Mouse (Mus musculus) liver, embryonic 11.5 days (tissue): Measurements from ENCODE around the gene Defb21. TPM values are rescaled to one million over a fixed set of nuclear protein-coding genes. Genes with fewer than 3 reads are reported as not detected.

Experiments
- ATAC-seq: fragments of 200-750 bp; cut with Nextera tagmentation; replicated peaks from 2 replicates; pipeline ENCODE4 v1.8.0; 2017; ENCODE audit warnings: moderate number of reproducible peaks, mild to moderate bottlenecking, moderate TSS enrichment, moderate library complexity; ENCODE audit not compliant: low FRiP score
- DNase-seq: peaks from one replicate; pipeline ENCODE4 v3.0.0-alpha.2; 2017; ENCODE audit warnings: low spot score
- H3K27ac ChIP-seq: fragments of 300-500 bp; sonication (generic); 2 replicates; pipeline ENCODE4 v1.5.1; 2014; ENCODE audit warnings: mild to moderate bottlenecking, low read depth, low read length, control low read depth
- H3K27me3 ChIP-seq: fragments of 300-500 bp; sonication (generic); replicated peaks from 2 replicates; pipeline ENCODE4 v1.6.1; 2014; ENCODE audit warnings: low read length, mixed read lengths; ENCODE audit not compliant: control insufficient read depth, insufficient read depth
- H3K36me3 ChIP-seq: fragments of 300-500 bp; sonication (generic); 2 replicates; pipeline ENCODE4 v1.6.1; 2014; ENCODE audit warnings: mild to moderate bottlenecking, low read length, moderate library complexity, mixed read lengths; ENCODE audit not compliant: control insufficient read depth, insufficient read depth
- H3K4me1 ChIP-seq: fragments of 300-500 bp; sonication (generic); replicated peaks from 2 replicates; pipeline ENCODE4 v1.6.1; 2014; ENCODE audit warnings: low read length, mixed read lengths; ENCODE audit not compliant: control insufficient read depth, insufficient read depth
- H3K4me2 ChIP-seq: fragments of 300-500 bp; sonication (generic); 2 replicates; pipeline ENCODE4 v1.6.1; 2014; ENCODE audit warnings: mild to moderate bottlenecking, control low read depth, moderate library complexity
- H3K4me3 ChIP-seq: fragments of 300-500 bp; sonication (generic); 2 replicates; pipeline ENCODE4 v1.5.1; 2014; ENCODE audit warnings: low read depth, low read length, control low read depth
- H3K9ac ChIP-seq: fragments of 300-500 bp; sonication (generic); 2 replicates; pipeline ENCODE4 v1.6.1; 2014; ENCODE audit warnings: low read depth, low read length, control low read depth
- H3K9me3 ChIP-seq: fragments of 300-500 bp; sonication (generic); 2 replicates; pipeline ENCODE4 v1.6.1; 2016; ENCODE audit warnings: low read length, inconsistent platforms, mixed read lengths; ENCODE audit not compliant: control insufficient read depth
- WGBS: fragments of 180-500 bp; shearing (Covaris S2); extraction: QIAGEN DNeasy Blood & Tissue Kit; methylation state at CpG from one replicate; pipeline ENCODE4 v1.1.7; 2014; 5-methylcytosine and 5-hydroxymethylcytosine counted together
- polyA plus RNA-seq: library from polyadenylated mRNA; unstranded; fragments of >200 nt; fragmentation: Nextera tagmentation; extraction: Ambion mirVana; gene quantifications from 2 replicates; pipeline ENCODE4 v1.2.1, GENCODE M21; 2014

The Defb21 gene
- polyA plus RNA-seq, 1 experiment from 2014 or later, result not detected

DNA sequence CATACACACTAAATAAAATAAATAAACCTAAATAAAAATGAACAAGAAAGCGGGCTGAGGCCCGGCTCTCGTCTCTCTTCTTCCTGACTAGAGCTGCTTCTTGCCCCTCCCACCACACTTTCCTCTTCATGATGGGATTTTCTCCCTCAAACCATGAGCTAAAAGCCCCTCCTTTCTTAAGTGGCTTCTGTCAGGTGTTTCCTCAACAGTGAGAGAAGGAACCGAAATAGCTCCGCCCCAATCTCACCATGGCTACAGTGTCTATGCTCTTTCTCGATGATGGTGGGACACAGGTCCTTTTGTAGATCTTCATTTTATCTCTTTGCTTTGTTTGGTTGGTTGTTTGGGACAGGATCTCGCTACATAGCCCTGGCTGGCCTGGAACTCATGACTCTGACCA, 15.9 kb upstream of the Defb21 start:
- Histone ChIP-seq H3K27me3 (no peaks in the 10 kb centered on the region), H3K4me2 (no peak overlapping the region), H3K9ac (no peak overlapping the region), H3K27ac (no peak overlapping the region), H3K4me3 (no peak overlapping the region), H3K9me3 (no peaks in the 10 kb centered on the region), H3K4me1 (no peaks in the 10 kb centered on the region; the same call in 1 of the 2 replicates), H3K36me3 (no peaks in the 10 kb centered on the region)
- 73% methylated on average over 7 of the region's 7 CpGs for WGBS
- no peak for ATAC-seq
- DNase-seq, result no peak

DNA sequence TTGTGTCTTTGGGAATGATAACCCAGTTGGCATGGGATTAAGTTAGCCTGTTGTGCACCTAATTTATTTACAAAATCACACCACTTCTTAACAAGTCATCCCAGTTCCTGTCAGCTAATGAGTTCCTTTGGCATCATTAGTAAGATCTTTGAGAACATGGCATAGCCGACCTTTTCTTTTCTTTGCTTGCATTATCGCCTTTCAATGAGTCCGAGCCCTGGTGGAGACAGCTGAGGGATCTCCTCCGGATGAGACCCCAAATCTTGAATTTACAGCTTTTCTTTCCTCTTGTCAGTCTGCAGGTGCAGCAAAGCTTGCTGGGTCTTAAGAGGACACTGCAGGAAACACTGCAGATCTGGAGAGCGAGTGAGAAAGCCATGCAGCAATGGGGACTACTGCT, 3.5 kb upstream of the Defb21 start, which contains the start of gene Gm17416:
TSS of gene Gm17416 (plus strand) at position 301 of the 400 bp plus-strand sequence.
- Histone ChIP-seq H3K4me2 (no peak within 1 kb of the TSS), H3K9ac (no peak within 1 kb of the TSS), H3K27ac (no peak within 1 kb of the TSS), H3K27me3 (no peaks in the 10 kb centered on the region), H3K4me1 (no peaks in the 10 kb centered on the region), H3K36me3 (no peaks in the 10 kb centered on the region), H3K4me3 (no peak within 1 kb of the TSS), H3K9me3 (no peaks in the 10 kb centered on the region)
- 82% methylated on average over 5 of the region's 5 CpGs for WGBS
- ATAC-seq (no peak), DNase-seq (no peak)

- ATAC-seq (no peak), DNase-seq (no peak)
- H3K27ac ChIP-seq, result no peak overlapping the region
Observed at GRCm38 (mm10) chr2:152569881-152570280, 2.7 kb upstream of the Defb21 start.

DNA sequence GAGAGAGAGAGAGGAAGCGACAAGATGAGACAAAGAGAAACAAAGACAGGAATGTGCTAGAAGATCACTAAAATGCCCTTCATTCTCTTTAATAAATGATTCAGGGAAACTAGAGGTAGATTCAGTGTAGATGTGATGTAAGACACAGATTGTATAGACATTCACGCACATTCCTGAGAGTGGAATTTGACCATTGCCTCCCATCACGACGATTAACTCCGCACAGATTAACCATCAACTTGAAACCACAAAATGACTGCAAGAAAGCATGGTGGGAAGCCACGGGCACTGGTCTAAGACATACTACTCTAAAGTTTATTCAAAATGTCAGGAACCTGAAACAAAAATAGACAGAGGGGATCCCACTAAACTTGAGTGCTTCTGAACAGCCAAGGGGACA, 2.2 kb upstream of the Defb21 start:
- no peaks in the 10 kb centered on the region for H3K9me3 ChIP-seq
- no peaks in the 10 kb centered on the region for H3K36me3 ChIP-seq
- ATAC-seq (no peak), DNase-seq (no peak)
- no peak overlapping the region for H3K4me2 ChIP-seq
- no peaks in the 10 kb centered on the region for H3K27me3 ChIP-seq
- H3K27ac ChIP-seq, result no peak overlapping the region
- no peak overlapping the region for H3K9ac ChIP-seq
- H3K4me1 ChIP-seq, result no peaks in the 10 kb centered on the region
- WGBS, result 68% methylated on average over 6 of the region's 6 CpGs
- H3K4me3 ChIP-seq, result no peak overlapping the region

More at GRCm38 (mm10) chr2:152569881-152570280, 2.7 kb upstream of the Defb21 start:
- Histone ChIP-seq H3K4me2 (no peak overlapping the region), H3K36me3 (no peaks in the 10 kb centered on the region), H3K4me3 (no peak overlapping the region), H3K4me1 (no peaks in the 10 kb centered on the region), H3K9ac (no peak overlapping the region), H3K9me3 (no peaks in the 10 kb centered on the region), H3K27me3 (no peaks in the 10 kb centered on the region)
- WGBS, result 77% methylated on average over 4 of the region's 4 CpGs

- Histone ChIP-seq H3K9me3 (no peaks in the 10 kb centered on the region), H3K4me2 (no peak overlapping the region), H3K27ac (no peak overlapping the region), H3K9ac (no peak overlapping the region), H3K27me3 (no peaks in the 10 kb centered on the region), H3K4me1 (no peaks in the 10 kb centered on the region), H3K4me3 (no peak overlapping the region), H3K36me3 (no peaks in the 10 kb centered on the region)
- no peak for ATAC-seq
- WGBS, result 84% methylated on average over 8 of the region's 8 CpGs
- no peak for DNase-seq
Observed at GRCm38 (mm10) chr2:152573484-152573883, 940 bp downstream of the Defb21 start.

- no peaks in the 10 kb centered on the region for H3K9me3 ChIP-seq
- DNase-seq (no peak), ATAC-seq (no peak)
- H3K9ac ChIP-seq, result no peak within 1 kb of the TSS
- no peak within 1 kb of the TSS for H3K27ac ChIP-seq
- H3K4me2 ChIP-seq, result no peak within 1 kb of the TSS
- no peaks in the 10 kb centered on the region for H3K36me3 ChIP-seq
- WGBS, result 60% methylated on average over 7 of the region's 7 CpGs
- no peaks in the 10 kb centered on the region for H3K27me3 ChIP-seq
- H3K4me1 ChIP-seq, result no peaks in the 10 kb centered on the region
- no peak within 1 kb of the TSS for H3K4me3 ChIP-seq
Observed at GRCm38 (mm10) chr2:152580107-152580506, 7.6 kb downstream of the Defb21 start, which contains the start of gene Defb19. TSS of gene Defb19 (minus strand) at chr2:152580312.

DNA sequence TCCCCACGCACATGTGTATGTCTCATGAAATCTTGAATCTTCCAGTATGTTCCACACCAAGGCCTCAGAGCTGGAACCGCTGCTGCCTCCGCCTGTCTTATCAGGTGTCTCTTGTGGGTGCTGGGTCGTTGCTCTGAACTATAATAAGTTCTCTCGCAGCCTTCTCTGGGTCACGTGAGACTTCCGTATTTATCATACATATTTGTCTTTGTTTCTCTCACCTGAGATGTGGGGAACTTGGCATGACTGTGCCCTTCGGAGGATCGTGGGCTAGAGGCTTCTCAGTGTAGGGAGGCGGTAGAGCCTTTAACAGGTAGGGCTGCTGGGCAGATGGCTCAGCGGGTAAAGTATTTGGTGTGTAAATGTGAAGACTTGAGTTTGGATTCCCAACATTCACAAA, 8.1 kb downstream of the Defb21 start:
- no peak overlapping the region for H3K4me3 ChIP-seq
- DNase-seq (no peak), ATAC-seq (no peak)
- no peak overlapping the region for H3K4me2 ChIP-seq
- no peaks in the 10 kb centered on the region for H3K9me3 ChIP-seq
- H3K27me3 ChIP-seq, result no peaks in the 10 kb centered on the region
- no peaks in the 10 kb centered on the region for H3K4me1 ChIP-seq
- H3K36me3 ChIP-seq, result no peaks in the 10 kb centered on the region
- H3K27ac ChIP-seq, result no peak overlapping the region
- 73% methylated on average over 11 of the region's 11 CpGs for WGBS
- H3K9ac ChIP-seq, result no peak overlapping the region

- 0 out of 2 replicates have a peak, but pooled peaks cover 2% of the 10 kb centered on the region for H3K4me1 ChIP-seq
- no peak overlapping the region for H3K4me2 ChIP-seq
- DNase-seq (no peak), ATAC-seq (no peak)
- no peaks in the 10 kb centered on the region for H3K27me3 ChIP-seq
- 78% methylated on average over 4 of the region's 4 CpGs for WGBS
- no peak overlapping the region for H3K9ac ChIP-seq
- no peaks in the 10 kb centered on the region for H3K36me3 ChIP-seq
- H3K9me3 ChIP-seq, result no peaks in the 10 kb centered on the region
- no peak overlapping the region for H3K27ac ChIP-seq
- H3K4me3 ChIP-seq, result no peak overlapping the region
Observed at GRCm38 (mm10) chr2:152586926-152587560, 14.5 kb downstream of the Defb21 start.

- Histone ChIP-seq H3K27ac (no peak overlapping the region), H3K36me3 (no peaks in the 10 kb centered on the region), H3K4me3 (no peak overlapping the region), H3K27me3 (no peaks in the 10 kb centered on the region), H3K9ac (no peak overlapping the region), H3K4me1 (0 out of 2 replicates have a peak, but pooled peaks cover 2% of the 10 kb centered on the region), H3K9me3 (no peaks in the 10 kb centered on the region), H3K4me2 (no peak overlapping the region)
- ATAC-seq (no peak), DNase-seq (no peak)
- 35% methylated on average over 2 of the region's 2 CpGs for WGBS
Observed at GRCm38 (mm10) chr2:152588450-152588849, 15.9 kb downstream of the Defb21 start.
